Mouse (Mus musculus) bone marrow, adult 2 months (tissue): ENCODE results near the gene Dtd1.

Source experiments
- CTCF ChIP-seq: fragments of 200-500 bp; IDR thresholded peaks from 2 replicates; pipeline ENCODE4 v1.5.1; 2011; ENCODE audit warnings: low read length, control low read depth; ENCODE audit not compliant: control insufficient read depth, insufficient read depth
- POLR2A ChIP-seq: fragments of 200-500 bp; IDR thresholded peaks from 2 replicates; pipeline ENCODE4 v1.6.1; 2011; ENCODE audit warnings: low read depth, mild to moderate bottlenecking, control low read depth, low read length, borderline replicate concordance; ENCODE audit not compliant: control insufficient read depth

DNA sequence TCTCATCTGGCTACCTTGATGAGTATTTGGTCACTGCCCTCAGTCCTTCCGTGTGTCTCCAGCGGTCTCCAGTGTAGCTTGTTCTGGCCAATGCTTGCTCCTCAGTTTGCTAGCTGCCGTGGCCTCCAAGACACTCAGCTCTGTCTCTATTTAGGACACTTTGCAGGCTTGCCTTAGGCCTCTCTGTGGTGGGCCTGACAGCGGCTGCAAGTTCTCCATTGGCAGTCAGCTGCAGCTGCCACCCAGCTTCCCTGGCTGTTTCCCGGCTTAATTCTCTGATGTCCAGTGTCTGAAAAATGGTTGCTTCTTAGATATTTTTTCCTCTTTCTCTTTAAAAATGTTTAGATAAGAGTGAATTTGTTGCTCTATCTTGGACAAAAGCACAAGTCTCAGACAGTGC lies 116.6 kb downstream of the Dtd1 start:
- TF ChIP-seq CTCF, result no peak
- TF ChIP-seq POLR2A, result no peak
